Mouse (Mus musculus) adrenal gland, postnatal 14 days (tissue): ENCODE measurements around the gene Ccl27a. TPM values are rescaled to one million over a fixed set of nuclear protein-coding genes. Genes with fewer than 3 reads are reported as not detected.
"Not testable (repeated sequence)": the region's sequence is repeated elsewhere in the genome, so short reads cannot be mapped to it uniquely, and the experiment has no call there.

Experiments used
- DNase-seq: peaks from one replicate; pipeline ENCODE4 v3.0.0; 2021; ENCODE audit warnings: mixed read lengths
- long read RNA-seq, 2 experiments: library from polyadenylated mRNA; stranded (forward); transcript quantifications; one replicate each; pipeline ENCODE4 v2.0.0; 2021
- total RNA-seq: library from RNA; stranded (reverse); gene quantifications from 2 replicates; pipeline ENCODE4 v1.2.3, GENCODE M21; 2021

Ccl27a gene
- total RNA-seq, result 29.7 and 34.9 TPM in 2 replicates
- long read RNA-seq, experiment 1, transcript Ccl27a-211 (4 exons, 556 nt), result major isoform, 8 of 32 reads
- long read RNA-seq, experiment 1, transcript Ccl27a-206 (6 exons, 590 nt), result minor isoform, 5 of 32 reads
- long read RNA-seq, experiment 1, partial matches to known transcripts, result 4 of 32 reads
- long read RNA-seq, experiment 1, other reads (novel, unspliced or antisense), result 6 of 32 reads
- long read RNA-seq, experiment 2, transcript Ccl27a-211 (4 exons, 556 nt), result major isoform, 12 of 31 reads
- long read RNA-seq, experiment 2, partial matches to known transcripts, result 1 of 31 reads
- long read RNA-seq, experiment 2, other reads (novel, unspliced or antisense), result 6 of 31 reads

DNA sequence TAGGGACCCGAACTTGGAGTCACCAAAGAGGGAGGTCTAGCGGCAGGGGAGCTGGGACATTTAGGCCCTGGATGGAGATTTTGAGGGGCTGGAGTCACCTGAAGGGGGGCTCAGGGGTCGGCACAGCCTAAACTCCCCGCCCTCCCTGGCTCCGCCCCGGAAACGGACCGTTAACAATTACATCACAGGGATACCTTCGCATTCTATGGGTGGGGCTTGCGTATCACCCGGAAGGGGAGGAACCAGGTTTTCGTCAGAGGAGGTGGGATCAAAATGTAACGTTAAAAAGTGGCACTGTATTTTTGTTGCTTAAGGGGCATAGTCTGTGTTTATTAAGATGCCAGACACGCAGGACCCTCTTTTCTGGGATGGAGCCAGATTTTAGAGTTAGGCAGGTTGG, at the start of gene Ccl27a:
Ccl27a (minus strand) TSS at position 246 of the 400 bp plus-strand sequence.
- DNase-seq, result peak; percentile 92

DNA sequence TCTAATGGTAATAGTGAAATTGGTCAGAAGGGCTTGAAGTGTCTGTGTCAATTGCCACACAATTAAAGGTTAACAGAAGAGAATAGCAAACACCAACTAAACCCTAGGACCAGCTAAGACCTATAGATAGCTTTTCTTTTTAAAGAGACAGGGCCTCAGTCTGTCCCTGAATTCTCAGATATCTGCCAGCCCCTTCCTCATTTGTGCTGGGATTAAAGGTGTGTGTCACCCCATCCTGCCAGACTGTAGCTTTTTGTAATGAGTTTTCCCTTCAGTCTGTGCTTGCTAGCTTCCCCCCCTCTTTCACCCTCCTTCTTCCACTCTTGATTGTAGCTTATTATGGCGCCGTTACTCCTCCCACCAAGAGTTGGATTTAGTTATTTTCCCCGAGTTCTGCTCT, 9.2 kb upstream of the Ccl27a start:
- not testable (repeated sequence) for DNase-seq

DNA sequence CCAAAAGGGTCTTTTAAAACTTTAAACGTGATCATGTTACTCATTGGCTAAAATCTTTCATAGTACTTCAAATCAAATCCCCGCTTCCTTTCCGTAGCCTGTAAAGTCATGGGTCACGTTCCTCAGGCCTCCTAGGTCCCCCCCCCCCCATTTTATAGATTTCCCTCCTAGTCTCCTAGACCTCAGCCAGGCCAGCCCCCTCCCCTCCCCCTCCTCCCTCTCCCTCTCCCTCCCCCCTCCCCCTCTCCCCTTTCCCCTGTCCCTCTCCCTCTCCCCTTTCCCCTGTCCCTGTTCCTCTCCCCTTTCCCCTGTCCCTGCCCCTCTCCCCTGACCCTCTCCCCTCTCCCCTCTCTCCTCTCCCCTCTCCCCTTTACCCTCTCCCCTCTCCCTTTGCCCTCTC, 8.7 kb upstream of the Ccl27a start:
- DNase-seq, result not testable (repeated sequence)

DNA sequence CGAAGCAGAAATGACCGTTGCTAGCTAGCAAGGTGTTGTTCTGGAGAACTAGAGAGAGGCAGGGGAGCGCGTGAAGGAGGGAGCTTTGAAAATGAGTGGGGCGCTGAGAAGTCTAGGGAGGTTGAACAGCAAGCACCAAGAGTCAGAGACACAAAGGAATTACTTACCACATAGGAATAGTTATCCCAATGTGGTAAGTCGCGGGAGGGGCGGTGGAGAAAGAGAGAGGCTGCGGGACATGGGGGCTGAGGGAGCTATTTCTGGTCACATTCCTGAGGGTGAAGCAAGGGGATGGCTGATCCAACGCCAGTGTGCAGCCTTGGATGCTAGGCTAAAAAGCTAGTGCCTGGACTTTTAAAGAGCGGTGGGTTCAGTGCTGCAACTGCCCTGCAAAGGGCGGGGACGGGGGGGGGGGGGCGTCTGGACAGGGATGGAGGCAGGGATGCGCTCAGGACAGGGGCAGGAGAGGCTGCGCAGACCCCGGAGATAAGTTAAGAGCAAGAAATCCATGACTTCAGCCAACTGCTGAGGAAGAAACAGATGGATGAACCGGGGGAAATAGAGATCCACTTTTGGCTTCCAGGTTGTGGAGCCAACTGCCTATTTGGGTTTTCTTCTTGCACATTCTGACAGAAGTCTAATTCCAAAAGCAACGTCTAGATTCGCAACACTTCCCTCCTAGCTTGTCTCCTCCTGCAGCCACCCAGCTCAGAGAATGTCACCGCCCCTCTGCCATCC, 7.9 kb upstream of the Ccl27a start:
- DNase-seq, result not testable (repeated sequence)

DNA sequence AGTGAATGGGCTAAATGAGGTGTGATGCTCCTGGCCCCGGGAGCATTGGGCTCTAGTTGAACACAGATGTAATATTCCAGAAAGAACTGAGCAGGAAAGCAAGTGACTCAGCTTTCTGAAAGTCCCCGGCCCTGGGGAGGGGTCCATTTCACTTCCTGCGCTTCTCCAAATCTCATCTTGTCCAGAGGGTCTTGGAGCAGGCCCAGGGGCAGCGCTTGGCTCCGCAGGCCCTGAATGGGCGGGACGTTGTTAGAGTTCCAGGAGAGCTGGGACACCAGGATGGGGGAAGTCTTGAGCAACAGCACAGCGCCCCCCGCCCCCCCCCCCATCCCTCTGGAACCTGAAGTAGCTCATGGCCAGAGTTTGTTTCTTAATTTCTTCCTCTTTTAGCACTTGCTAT, 7.2 kb upstream of the Ccl27a start:
- DNase-seq, result not testable (repeated sequence)

DNA sequence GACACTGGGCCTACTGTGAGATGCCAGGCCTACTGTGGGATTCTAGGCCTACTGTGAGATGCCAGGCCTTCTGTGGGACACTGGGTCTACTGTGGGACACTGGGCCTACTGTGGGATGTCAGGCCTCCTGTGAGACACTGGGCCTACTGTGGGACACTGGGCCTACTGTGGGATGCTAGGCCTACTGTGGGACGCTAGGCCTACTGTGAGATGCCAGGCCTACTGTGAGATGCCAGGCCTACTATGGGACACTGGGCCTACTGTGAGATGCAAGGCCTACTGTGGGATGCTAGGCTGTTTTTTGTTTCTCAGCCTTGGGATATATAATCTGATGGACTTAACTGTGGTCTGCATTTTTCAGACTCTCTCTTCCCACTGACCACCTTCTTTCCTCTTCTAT, 1.8 kb upstream of the Ccl27a start:
- not testable (repeated sequence) for DNase-seq

DNA sequence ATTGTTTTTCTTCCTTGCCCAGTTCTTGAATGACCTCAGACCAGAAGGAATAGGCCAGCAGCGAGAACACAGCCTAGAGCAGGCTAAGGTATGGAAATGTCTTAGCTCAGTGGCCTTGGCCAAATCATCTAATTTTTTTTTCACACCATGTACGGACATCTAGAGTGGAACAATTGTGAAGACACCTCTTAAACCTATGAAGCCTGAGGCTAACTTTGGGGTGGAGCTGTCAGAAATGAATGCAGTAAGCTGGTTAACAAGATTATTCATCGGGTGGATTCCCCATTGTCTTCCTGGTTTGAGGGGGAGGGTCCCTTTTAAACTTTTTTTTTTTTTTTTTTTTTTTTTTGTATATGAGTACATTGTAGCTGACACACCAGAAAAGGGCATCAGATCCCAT, 459 bp upstream of the Ccl27a start:
- DNase-seq, result not testable (repeated sequence)

DNA sequence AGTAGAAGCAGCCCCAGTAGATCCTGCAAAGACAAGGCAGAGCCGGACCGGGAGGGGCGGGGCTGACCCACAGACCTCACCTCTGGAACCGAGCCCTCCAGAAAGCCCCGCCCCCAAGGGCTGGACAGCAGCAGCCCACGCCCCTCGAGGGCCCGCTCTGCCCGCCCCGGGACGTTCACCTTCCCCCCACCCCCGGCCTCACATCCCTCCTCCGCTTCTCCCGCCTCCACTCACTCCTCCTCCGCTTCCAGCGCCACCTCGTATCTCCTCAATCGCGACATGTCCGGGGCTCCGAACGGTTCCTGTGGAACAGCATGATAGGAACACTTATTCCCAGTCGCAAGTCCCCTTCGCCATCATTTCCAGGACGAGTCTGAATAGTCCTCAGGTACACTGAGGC, 545 bp downstream of the Ccl27a start:
- peak; percentile 90 for DNase-seq

DNA sequence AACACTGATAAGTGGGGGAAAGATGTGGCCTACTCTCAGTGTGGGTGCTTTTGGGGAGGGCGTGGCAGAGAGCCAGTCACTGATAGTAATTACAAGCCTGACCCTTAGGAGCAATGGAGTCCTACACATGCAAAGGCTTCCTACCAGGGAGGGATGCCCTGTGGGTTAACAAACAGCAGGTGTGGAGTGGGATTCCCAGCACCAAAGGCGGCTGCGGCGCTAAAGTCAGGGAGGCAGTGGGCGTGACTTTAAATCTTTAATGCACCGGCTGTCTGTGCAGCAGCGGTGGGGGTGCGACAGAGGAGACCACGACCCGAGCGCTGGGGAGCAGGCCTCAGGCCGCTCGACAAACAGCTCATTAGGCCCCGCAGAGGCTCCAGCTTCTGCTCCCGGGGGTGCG, 1.1 kb downstream of the Ccl27a start:
- peak; percentile 39 for DNase-seq

DNA sequence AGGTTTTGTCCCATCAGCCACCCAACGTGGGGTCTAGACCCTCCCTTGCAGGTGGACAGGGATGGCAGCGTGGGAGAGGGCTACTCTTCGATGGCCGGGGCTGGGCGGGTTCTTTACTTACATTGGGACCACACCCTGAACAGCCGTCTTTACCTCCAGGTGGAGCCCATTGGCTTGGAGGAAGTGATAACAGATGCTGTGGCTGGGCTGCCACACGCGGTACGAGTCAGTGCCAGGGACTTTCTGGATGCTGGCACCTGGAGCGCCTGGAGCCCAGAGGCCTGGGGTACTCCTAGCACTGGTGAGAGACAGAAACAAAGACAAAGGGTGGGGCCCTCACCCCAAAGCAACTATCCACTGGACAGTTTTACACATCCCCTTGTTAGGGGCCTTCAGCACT, 6.7 kb downstream of the Ccl27a start:
- not testable (repeated sequence) for DNase-seq

DNA sequence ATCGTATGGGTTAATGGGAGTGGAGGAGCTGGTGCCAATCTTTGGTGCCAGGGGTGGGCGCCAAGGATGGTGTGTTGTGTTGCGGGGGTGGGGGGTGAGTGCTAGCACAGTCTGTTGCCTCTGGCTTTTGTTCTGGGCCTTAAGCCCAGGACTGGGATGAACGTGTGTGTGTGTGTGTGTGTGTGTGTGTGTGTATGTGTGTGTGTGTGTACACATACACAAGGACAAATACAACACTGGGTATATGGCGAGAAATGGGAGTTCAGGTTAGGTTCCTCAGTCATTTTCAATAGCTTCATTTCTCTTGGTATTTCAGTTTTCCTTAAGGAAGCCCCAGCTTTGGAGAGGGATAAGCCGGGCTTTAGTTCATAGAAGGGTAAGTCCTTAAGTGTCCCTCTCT, 10.9 kb downstream of the Ccl27a start:
- not testable (repeated sequence) for DNase-seq

DNA sequence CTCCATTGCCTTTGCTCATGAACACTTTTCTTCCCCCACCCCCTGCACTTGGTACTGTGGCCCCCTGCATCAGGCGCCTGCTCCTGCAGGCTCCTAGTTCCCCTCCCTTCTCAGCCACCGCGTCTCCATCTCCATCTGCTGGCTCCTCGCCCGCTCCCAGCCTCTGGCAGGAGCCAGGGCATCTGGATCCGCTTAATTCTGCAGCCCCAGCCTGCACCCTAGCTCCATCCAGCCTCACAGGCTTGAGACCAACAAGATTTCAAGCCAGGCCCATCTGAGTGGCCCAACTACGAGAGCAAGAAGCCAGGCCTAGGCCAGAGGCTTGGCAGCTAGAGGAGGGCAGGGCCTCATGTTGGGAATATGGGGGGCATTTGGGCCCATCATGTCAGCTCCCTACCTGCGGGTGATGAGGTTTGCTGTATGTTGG, 11.3 kb downstream of the Ccl27a start:
- DNase-seq, result peak; percentile 72

DNA sequence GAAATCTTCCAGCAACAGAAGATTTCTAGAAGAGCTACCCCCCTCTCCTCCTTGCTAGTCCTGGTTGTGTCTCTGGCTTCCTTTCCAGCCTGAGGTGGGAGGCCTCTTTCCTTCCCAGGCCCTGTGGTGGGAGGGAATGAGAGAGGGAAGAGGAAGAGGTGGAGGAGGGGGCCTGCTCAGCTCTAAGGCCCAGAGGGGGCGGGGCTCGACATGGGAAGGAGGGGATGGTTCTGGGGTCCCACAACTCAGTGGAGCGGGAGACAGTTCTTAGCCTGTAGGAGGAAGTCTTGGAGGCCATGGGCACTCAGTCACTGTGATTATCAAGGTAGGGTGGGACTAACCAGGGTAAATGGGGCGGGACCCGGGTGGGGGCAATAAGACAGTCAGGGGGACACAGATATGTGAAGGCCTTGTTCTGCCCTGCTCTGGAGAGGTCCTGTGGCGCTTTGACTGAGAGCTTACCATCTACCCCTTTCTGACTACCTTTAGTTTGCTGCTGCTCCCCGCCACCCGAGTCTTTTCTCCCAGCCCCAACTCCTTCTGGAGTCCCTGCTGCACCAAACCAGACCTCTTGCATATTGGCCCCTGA, 11.9 kb downstream of the Ccl27a start:
- DNase-seq, result no peak

DNA sequence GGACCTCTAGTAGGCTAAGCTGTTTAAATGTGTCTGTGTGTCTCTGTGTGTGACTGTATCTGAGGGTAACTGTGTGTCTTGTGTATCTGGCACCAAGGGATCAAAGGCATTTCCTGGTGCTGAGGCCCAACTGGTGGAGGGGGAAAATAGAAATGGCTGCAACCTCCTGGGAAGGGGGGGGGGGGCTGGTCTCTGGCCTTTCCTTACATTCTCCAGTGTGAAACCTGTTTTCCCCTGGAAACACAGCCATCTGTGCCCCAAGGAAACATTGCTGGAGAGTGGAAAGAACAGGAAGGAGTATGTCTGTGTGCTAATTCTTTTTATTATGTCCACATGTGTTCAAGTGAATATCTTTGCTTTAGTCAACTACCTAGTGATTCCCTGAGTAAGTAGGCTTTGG, 12.4 kb downstream of the Ccl27a start:
- no peak for DNase-seq

DNA sequence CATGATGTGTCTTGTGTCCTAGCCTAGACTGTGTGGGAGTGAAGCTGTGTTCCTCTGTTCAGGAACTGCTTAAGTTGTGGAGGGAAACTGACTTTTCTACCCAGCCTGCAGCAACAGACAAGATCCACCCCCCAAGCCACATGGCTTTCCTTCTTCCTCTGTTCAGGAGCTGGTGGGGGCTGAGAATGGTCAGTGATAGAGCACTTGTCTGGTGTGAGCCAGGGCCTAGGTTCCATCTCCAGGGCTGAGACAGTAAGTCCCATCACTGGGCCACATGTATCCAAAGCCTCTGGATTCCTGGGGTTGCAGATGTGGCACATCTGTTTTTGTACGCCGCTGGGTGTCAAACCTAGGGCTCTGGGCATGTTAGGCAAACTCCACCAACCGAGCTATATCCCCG, 13.1 kb downstream of the Ccl27a start:
- no peak for DNase-seq

DNA sequence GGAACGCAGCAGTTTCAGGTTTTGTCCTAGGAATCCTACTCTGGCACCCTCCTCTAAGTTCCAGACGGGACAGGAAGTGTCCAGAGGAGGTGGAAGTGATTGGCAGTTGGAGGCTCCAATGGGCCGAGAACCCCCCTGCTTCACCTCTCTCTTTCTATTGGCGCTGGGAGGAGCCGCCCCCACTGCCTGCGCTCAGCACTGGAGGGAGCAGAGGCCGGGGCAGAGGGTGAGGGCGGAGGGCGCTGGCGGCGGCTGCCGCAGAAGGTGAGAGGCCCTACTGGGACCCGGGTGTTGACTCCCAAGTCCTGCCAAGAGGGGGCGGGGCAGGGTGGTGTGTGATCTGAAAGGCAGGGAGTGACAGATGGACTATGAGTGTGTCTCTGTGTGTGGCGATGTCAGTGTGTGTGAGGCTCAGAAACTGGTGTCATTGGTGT, 13.7 kb downstream of the Ccl27a start:
- DNase-seq, result peak; percentile 95

DNA sequence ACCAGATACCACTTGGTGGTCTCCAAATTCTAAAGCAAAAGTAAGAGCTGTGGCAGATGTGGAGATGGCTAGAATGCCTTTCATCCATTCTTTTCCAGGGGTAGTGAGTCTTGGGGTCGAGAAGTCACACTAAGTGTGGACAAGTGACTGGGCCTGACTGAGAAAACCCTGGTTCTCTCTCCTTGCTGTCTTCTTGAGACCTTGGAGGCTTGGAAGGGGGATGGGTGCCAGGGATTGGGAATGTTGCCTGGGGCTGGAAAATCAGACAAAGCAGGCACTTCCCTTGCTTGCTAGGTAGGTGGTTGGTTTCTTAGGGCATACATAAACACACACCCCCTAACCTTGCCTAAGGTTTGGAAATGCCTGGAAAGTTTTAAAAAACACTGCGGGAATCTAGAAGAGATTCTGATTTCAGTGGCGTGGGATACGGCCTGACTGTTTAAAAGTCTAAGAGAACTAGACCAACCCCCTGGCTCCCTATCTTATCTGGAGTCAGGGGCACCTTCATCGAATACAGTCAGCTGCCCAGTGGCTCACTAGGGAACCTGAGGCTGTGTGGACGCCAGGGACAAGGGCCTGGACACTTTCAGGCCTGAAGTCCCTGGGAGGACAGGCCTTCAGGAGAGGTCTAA, 14.3 kb downstream of the Ccl27a start:
- DNase-seq, result no peak

DNA sequence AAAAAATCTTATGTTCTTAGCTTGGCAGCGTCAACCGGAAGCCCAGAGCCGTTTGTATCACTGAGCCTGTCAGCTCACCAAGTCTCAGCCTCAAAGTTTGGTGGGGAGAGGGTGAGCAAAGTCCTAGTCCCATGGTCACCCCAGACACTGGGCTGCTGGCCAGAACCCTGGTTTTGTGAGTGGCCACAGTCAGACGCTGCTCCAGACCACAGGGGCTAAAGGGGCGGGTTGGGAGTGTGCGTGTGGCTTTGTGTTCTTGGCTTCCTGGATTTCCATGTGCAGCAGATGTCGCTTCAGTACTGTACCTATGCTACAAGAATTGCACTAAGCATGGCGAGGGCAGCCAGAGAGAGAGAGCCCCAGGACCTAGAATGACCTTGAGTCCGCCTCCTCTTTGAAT, 14.8 kb downstream of the Ccl27a start:
- DNase-seq, result peak; percentile 76

DNA sequence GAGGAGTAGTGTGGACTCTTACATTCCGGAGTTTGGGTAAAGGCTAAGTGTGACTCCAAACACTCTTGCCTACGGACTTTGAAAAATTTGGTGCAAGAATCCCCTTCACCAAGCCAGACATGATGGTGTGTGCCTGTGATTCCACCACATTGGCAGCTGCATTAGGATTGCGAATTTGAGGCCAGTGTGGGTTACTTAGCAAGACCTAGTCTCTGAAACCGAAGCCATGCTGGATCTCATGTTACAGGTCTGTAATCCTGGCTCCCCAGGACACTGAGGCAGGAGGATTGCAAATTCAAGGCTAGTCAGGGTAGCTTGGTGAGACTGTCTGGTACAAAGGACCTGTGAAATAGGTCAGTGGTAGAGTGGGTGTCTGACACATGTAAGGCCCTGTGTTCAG, 15.3 kb downstream of the Ccl27a start:
- no peak for DNase-seq

DNA sequence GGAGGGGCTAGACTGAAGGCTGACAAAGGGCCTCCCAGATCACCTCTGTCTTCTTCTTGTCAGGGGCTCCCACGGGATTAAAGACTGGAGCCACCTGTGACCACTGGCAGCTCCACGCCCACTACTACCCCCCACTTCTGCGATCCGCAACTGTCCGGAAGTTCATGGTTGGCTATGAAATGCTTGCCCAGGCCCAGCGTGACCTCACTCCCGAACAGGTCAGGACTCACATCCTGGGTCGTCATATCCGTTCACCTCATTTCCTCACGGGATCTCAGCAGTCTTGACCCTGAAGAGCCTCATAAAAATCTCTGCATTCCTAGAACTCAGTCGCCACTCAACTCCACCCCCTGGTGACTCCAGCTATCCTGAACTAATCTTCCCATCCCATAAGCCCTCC, 16.0 kb downstream of the Ccl27a start:
- DNase-seq, result no peak

DNA sequence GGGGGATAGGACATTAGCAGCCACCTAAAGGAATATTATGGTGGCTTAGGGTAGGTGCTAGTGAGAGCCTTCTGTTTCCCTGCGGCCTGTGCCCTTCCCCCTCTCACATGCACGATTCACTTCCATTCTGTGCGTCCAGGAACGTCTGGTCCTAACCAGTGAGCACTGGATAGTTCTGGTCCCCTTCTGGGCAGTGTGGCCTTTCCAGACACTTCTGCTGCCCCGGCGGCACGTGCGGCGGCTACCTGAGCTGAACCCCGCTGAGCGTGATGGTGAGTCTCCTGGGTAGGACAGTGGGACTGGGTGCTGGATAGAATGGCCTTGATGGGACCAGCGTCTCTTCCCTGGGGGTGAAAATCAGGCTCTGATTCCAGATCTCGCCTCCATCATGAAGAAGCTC, 16.7 kb downstream of the Ccl27a start:
- DNase-seq, result no peak

DNA sequence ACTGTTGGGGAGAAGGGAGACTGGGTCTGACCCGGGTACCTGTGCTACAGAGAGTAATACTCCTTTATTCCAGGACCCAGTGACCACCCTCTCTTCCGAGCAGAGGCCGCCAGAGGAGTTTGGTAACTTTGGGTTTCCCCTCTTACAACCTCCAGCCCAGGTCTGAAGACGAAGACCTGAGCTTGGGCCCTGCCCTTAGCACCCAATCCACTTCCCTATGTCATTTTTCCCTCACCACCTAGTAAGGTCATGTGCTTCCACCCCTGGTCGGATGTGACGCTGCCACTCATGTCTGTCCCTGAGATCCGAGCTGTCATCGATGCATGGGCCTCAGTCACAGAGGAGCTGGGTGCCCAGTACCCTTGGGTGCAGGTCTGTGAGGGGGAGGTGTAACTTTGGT, 17.6 kb downstream of the Ccl27a start:
- no peak for DNase-seq
